Mouse (Mus musculus) limb, embryonic 10.5 days (tissue): ENCODE data around the gene Vmn1r180. TPM values are rescaled to one million over a fixed set of nuclear protein-coding genes. Genes with fewer than 3 reads are reported as not detected.
"Not testable (repeated sequence)": the region's sequence is repeated elsewhere in the genome, so short reads cannot be mapped to it uniquely, and the experiment has no call there.

Experiments
- DNase-seq: peaks from one replicate; pipeline ENCODE4 v3.0.0-alpha.2; 2017; ENCODE audit warnings: low spot score
- H3K27ac ChIP-seq: fragments of 300-500 bp; sonication (generic); 2 replicates; pipeline ENCODE4 v1.5.1; 2016; ENCODE audit warnings: mild to moderate bottlenecking
- H3K27me3 ChIP-seq: fragments of 300-500 bp; sonication (generic); 2 replicates; pipeline ENCODE4 v1.6.1; 2016; ENCODE audit warnings: low read depth, mild to moderate bottlenecking; ENCODE audit not compliant: poor library complexity, severe bottlenecking
- H3K36me3 ChIP-seq: fragments of 300-500 bp; sonication (generic); 2 replicates; pipeline ENCODE4 v1.6.1; 2016; ENCODE audit warnings: mild to moderate bottlenecking, moderate library complexity
- H3K4me1 ChIP-seq: fragments of 300-500 bp; sonication (generic); 2 replicates; pipeline ENCODE4 v1.6.1; 2016
- H3K4me3 ChIP-seq: fragments of 300-500 bp; sonication (generic); 2 replicates; pipeline ENCODE4 v1.5.1; 2016; ENCODE audit warnings: mild to moderate bottlenecking, moderate library complexity
- H3K9me3 ChIP-seq: fragments of 300-500 bp; sonication (generic); replicated peaks from 2 replicates; pipeline ENCODE4 v1.6.1; 2016; ENCODE audit warnings: mild to moderate bottlenecking
- WGBS: fragments of 180-500 bp; shearing (Covaris S2); methylation state at CpG from one replicate; pipeline ENCODE4 v1.1.7; 2016; 5-methylcytosine and 5-hydroxymethylcytosine counted together
- polyA plus RNA-seq: library from polyadenylated mRNA; unstranded; fragments of >200 nt; fragmentation: Nextera tagmentation; extraction: Ambion mirVana; gene quantifications from 2 replicates; pipeline ENCODE4 v1.2.1, GENCODE M21; 2016

Vmn1r180 gene
- not detected in 2 replicates for polyA plus RNA-seq

DNA sequence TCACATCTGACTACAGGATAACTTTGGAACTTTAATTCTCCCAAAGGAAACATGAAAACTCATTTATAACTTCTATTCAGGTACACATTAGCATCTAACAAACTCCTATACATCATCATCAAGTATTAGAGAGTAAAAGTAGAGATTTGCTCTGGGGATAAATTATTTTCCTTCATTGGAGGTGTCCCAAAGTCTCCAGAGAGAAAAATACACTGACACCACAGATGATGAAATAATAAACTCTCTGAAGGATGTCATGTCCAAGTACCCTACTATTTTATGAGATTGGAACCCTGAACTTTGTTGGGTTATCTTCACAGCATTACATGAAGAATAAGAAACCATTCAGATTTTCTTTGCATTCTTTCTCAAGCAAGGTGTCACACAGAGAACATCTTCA, at the start of gene Vmn1r180:
Gene Vmn1r180, plus strand, starts transcription at position 301 of the 400 bp plus-strand sequence.
- Histone ChIP-seq H3K9me3 (no peaks in the 10 kb centered on the region), H3K4me3 (no peak within 1 kb of the TSS), H3K36me3 (no peaks in the 10 kb centered on the region), H3K4me1 (no peaks in the 10 kb centered on the region), H3K27me3 (no peaks in the 10 kb centered on the region), H3K27ac (no peak within 1 kb of the TSS)
- no peak for DNase-seq

DNA sequence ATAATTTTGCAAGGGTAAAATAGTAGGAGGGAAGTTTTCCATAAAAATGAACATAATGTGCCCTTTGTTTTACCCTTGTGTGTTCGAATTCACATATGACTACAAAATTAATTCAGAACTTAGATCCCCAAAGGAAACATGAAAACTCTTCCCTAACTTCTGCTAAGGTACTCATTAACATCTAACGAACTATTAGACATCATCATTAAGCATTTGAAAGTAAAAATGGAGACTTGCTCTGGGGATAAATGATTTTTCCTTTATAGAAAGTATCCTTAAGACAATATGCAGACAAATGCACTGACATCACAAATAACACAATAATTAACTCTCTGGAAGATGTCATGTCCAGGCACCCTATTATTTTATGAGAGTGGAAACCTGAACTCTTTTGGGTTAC, 23.8 kb upstream of the Vmn1r180 start, which contains the start of gene Vmn1r179:
Gene Vmn1r179, plus strand, starts transcription at position 301 of the 400 bp plus-strand sequence.
- H3K36me3 ChIP-seq = no peaks in the 10 kb centered on the region
- H3K4me1 ChIP-seq = no peaks in the 10 kb centered on the region
- no peak within 1 kb of the TSS for H3K27ac ChIP-seq
- H3K4me3 ChIP-seq = no peak within 1 kb of the TSS
- H3K9me3 ChIP-seq = no peaks in the 10 kb centered on the region
- no peaks in the 10 kb centered on the region for H3K27me3 ChIP-seq
- WGBS = 60% methylated on average over 2 of the region's 2 CpGs
- DNase-seq = no peak

- not testable (repeated sequence) for H3K9me3 ChIP-seq
- WGBS = 55% methylated on average over 3 of the region's 3 CpGs
Observed at GRCm38 (mm10) chr7:23968044-23968443, 17.6 kb downstream of the Vmn1r180 start.

GRCm38 (mm10) chr7:23974315-23974714, 23.9 kb downstream of the Vmn1r180 start, which contains the start of gene Vmn1r181:
Gene Vmn1r181, plus strand, starts transcription at chr7:23974615.
- not testable (repeated sequence) for DNase-seq, H3K4me1 ChIP-seq, H3K36me3 ChIP-seq, H3K27me3 ChIP-seq, H3K4me3 ChIP-seq, H3K27ac ChIP-seq
- WGBS = 88% methylated on average over 9 of the region's 9 CpGs
- peaks cover 11% of the 10 kb centered on the region for H3K9me3 ChIP-seq

More at GRCm38 (mm10) chr7:23968044-23968443, 17.6 kb downstream of the Vmn1r180 start:
- H3K27ac ChIP-seq, H3K27me3 ChIP-seq, DNase-seq, H3K4me1 ChIP-seq, H3K36me3 ChIP-seq, H3K4me3 ChIP-seq: not testable (repeated sequence)

DNA sequence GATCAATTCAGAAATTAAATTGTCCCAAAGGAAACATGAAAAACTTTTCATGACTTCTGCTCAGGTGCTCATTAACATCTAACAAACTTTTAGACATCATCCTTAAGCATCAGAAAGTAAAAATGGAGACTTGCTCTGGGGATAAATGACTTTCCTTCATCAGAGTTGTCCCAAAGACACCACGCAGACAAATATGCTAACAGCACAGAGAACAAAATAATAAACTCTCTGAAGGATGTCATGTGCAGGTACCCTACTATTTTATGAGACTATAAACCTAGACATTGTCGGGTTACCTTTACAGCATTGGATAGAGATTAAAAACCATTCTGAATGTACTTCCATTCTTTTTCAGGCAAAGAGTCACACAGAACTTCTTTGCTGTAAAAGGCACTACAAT, 51.0 kb downstream of the Vmn1r180 start, which contains the start of gene V1rd19:
Gene V1rd19, plus strand, starts transcription at position 301 of the 400 bp plus-strand sequence.
- H3K4me3 ChIP-seq = no peak within 1 kb of the TSS
- H3K27me3 ChIP-seq = no peaks in the 10 kb centered on the region
- no peak for DNase-seq
- H3K9me3 ChIP-seq = no peaks in the 10 kb centered on the region
- 75% methylated on average over 2 of the region's 2 CpGs for WGBS
- H3K4me1 ChIP-seq = no peaks in the 10 kb centered on the region
- H3K36me3 ChIP-seq = no peaks in the 10 kb centered on the region
- H3K27ac ChIP-seq = no peak within 1 kb of the TSS

Other genes with a start within 250 kb of the Vmn1r180 start
- not detected in 2 replicates for gene Vmn1r173, start 249.9 kb upstream of the Vmn1r180 start, polyA plus RNA-seq
- gene Vmn1r174, start 198.4 kb upstream of the Vmn1r180 start, polyA plus RNA-seq = not detected in 2 replicates
- gene Vmn1r175, start 140.0 kb upstream of the Vmn1r180 start, polyA plus RNA-seq = not detected in 2 replicates
- not detected in 2 replicates for gene Vmn1r176, start 113.3 kb upstream of the Vmn1r180 start, polyA plus RNA-seq
- not detected in 2 replicates for gene Vmn1r177, start 84.2 kb upstream of the Vmn1r180 start, polyA plus RNA-seq
- gene Vmn1r178, start 58.6 kb upstream of the Vmn1r180 start, polyA plus RNA-seq = not detected in 2 replicates
- not detected in 2 replicates for gene Vmn1r179, start 23.7 kb upstream of the Vmn1r180 start, polyA plus RNA-seq
- gene Vmn1r181, start 24.0 kb downstream of the Vmn1r180 start, polyA plus RNA-seq = not detected in 2 replicates
- gene V1rd19, start 51.1 kb downstream of the Vmn1r180 start, polyA plus RNA-seq = not detected in 2 replicates
- not detected in 2 replicates for gene Vmn1r183, start 102.6 kb downstream of the Vmn1r180 start, polyA plus RNA-seq
- 26.8 and 30.2 TPM in 2 replicates for gene Zfp180, start 131.3 kb downstream of the Vmn1r180 start, polyA plus RNA-seq
- gene Zfp112, start 161.7 kb downstream of the Vmn1r180 start, polyA plus RNA-seq = 2.5 and 4.3 TPM in 2 replicates
- 12.7 and 15.7 TPM in 2 replicates for gene Zfp235, start 183.5 kb downstream of the Vmn1r180 start, polyA plus RNA-seq
- gene Zfp114, start 224.4 kb downstream of the Vmn1r180 start, polyA plus RNA-seq = 5.0 and 5.6 TPM in 2 replicates